In the genomic region with DNA sequence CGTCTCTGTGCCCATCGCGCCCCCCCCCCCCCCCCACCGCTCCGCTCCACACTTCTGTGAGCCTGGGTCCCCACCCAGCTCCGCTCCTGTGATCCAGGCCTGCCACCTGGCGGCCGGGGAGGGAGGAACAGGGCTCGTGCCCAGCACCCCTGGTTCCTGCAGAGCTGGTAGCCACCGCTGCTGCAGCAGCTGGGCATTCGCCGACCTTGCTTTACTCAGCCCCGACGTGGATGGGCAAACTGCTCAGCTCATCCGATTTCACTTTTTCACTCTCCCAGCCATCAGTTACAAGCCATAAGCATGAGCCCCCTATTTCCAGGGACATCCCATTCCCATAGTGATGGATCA, we compare ENCODE assay signal across 9 mouse cellular contexts. TPM values are rescaled to one million over a fixed set of nuclear protein-coding genes. Genes with fewer than 3 reads are reported as not detected.
A peak's percentile ranks its signal among the peaks of the same experiment; 100 is the strongest.
DNase-seq lines count a peak whose midpoint lies in the region; ATAC-seq and TF ChIP-seq lines count a peak whose summit lies in the region.
"Had no signal": no experiment of that assay in that cellular context is flagged by ENCODE, and none has a peak within 500 bp of the region (broad histone marks: within the 10 kb centered on the region; RNA-seq: fewer than 3 reads in every experiment).

No protein-coding gene starts in this region.

- H3K4me3 ChIP-seq in ES-E14 (ENCODE audit: insufficient read depth in 1 of 2, low read depth in 1 of 2, low read length in 2 of 2, poor library complexity in 1 of 2, severe bottlenecking in 1 of 2) = peak overlapping the region; percentile 53 to 68
- H3K4me3 ChIP-seq in forebrain, embryonic 16.5 days (replicated peaks; ENCODE audit: low read length) = peak overlapping the region; percentile 57
- H3K4me3 ChIP-seq in lung, embryonic 16.5 days (ENCODE audit: low read length) = peak overlapping the region; percentile 67

- peak overlapping the region; percentile 95 for H3K4me2 ChIP-seq in forebrain, embryonic 16.5 days (ENCODE audit: low read length)
- H3K4me2 ChIP-seq in lung, embryonic 16.5 days (ENCODE audit: low read depth, low read length) = peak overlapping the region; percentile 91

- ATAC-seq in forebrain, embryonic 16.5 days = peak; percentile 49
- peak; percentile 62 for ATAC-seq in lung, embryonic 16.5 days (ENCODE audit: low read depth)

- no peaks in the 10 kb centered on the region for H3K9me3 ChIP-seq in ES-E14 (ENCODE audit: control insufficient read depth, insufficient read depth, low read depth, low read length)
- no peaks in the 10 kb centered on the region for H3K9me3 ChIP-seq in forebrain, embryonic 16.5 days (ENCODE audit: control insufficient read depth, low read length)
- H3K9me3 ChIP-seq in lung, embryonic 16.5 days (ENCODE audit: control insufficient read depth, low read length) = no peaks in the 10 kb centered on the region

- H3K36me3 ChIP-seq in ES-E14 (ENCODE audit: control insufficient read depth, insufficient read depth, low read length, poor library complexity, severe bottlenecking) = peaks cover 3% of the 10 kb centered on the region; the same call in 1 of the 2 replicates
- H3K36me3 ChIP-seq in forebrain, embryonic 16.5 days (ENCODE audit: control insufficient read depth, insufficient read depth) = peaks cover 6% of the 10 kb centered on the region
- H3K36me3 ChIP-seq in lung, embryonic 16.5 days (ENCODE audit: control insufficient read depth, insufficient read depth, low read length) = 0 out of 2 replicates have a peak, but pooled peaks cover 2% of the 10 kb centered on the region

- in situ Hi-C loops in ES-E14 (cut with MboI; ENCODE audit: low sequenced_read_pairs in 2 of 2, unreplicated experiment in 2 of 2) = no loop called here

- H3K4me1 ChIP-seq in ES-E14 (ENCODE audit: control insufficient read depth in 2 of 2, insufficient read depth in 2 of 2, low read length in 2 of 2, poor library complexity in 1 of 2) = peaks cover 2 to 14% of the 10 kb centered on the region in 2 experiments; a peak in 2 of 4 replicates
- H3K4me1 ChIP-seq in forebrain, embryonic 16.5 days (replicated peaks; ENCODE audit: control insufficient read depth, insufficient read depth, low read length) = peaks cover 47% of the 10 kb centered on the region
- H3K4me1 ChIP-seq in lung, embryonic 16.5 days (replicated peaks; ENCODE audit: control insufficient read depth, insufficient read depth, low read length) = peaks cover 27% of the 10 kb centered on the region

- H3K9ac ChIP-seq in ES-E14 (ENCODE audit: insufficient read depth, low read depth, low read length, poor library complexity, severe bottlenecking) = peak overlapping the region; percentile 19; the same call in 1 of the 2 replicates
- H3K9ac ChIP-seq in forebrain, embryonic 16.5 days (replicated peaks; ENCODE audit: low read depth, low read length) = 0 out of 2 replicates have a peak overlapping the region, but pooled peaks have one; percentile 26
- H3K9ac ChIP-seq in lung, embryonic 16.5 days (ENCODE audit: low read length) = peak overlapping the region; percentile 62

- peak; percentile 63 for DNase-seq in ES-E14 (ENCODE audit: low read depth, low spot score)
- peak; percentile 48 for DNase-seq in c-Kit-negative CD71-positive TER-119-positive erythroid progenitor cells, embryonic 14.5 days (ENCODE audit: low read depth, low spot score)
- peak; percentile 94 for DNase-seq in heart, postnatal 4 days
- peak; percentile 42 for DNase-seq in layer of hippocampus, adult 9-10 months (ENCODE audit: low spot score)
- DNase-seq in ovary, adult 18-20 months (ENCODE audit: low spot score) = peak; percentile 80
- DNase-seq in thymus, postnatal 10 days (ENCODE audit: low spot score in 2 of 2) = peak; percentile 89 to 93

- H3K27ac ChIP-seq in ES-E14 (ENCODE audit: insufficient read depth, low read depth, low read length, poor library complexity, severe bottlenecking) = no peak overlapping the region
- peak overlapping the region; percentile 61 for H3K27ac ChIP-seq in forebrain, embryonic 16.5 days (ENCODE audit: low read length)
- H3K27ac ChIP-seq in lung, embryonic 16.5 days (ENCODE audit: low read length) = peak overlapping the region; percentile 99
- H3K27ac ChIP-seq: macrophage had no signal

- no peaks in the 10 kb centered on the region for H3K27me3 ChIP-seq in forebrain, embryonic 16.5 days (replicated peaks; ENCODE audit: control insufficient read depth, insufficient read depth, low read length)
- H3K27me3 ChIP-seq in lung, embryonic 16.5 days (ENCODE audit: control insufficient read depth, insufficient read depth, low read depth, low read length) = no peaks in the 10 kb centered on the region

- WGBS in forebrain, embryonic 16.5 days = 2% methylated on average over 11 of the region's 15 CpGs
- under 1% methylated on average over 10 of the region's 15 CpGs for WGBS in lung, embryonic 16.5 days

TF ChIP-seq in ES-E14, 5 proteins besides CTCF, POLR2A, EP300 and RAD21:
- TF ChIP-seq HCFC1 (IDR thresholded peaks at IDR 0.05; ENCODE audit: borderline replicate concordance, insufficient read depth, low read length) (peak; percentile 42; the same call in 1 of the 2 replicates), ZC3H11A (IDR thresholded peaks at IDR 0.05; ENCODE audit: borderline replicate concordance, low read depth, low read length) (no peak)

RNA-seq across cellular contexts. Expression of a gene that starts 1.2 kb away (rescaled TPM):
- total RNA-seq in ES-E14 (2012; rRNA removed) = 2.9 and 3.0 TPM in 2 replicates
- 1.7 and 2.1 TPM in 2 replicates for polyA plus RNA-seq in forebrain, embryonic 16.5 days (2015; fragmentation: Nextera tagmentation; extraction: Ambion mirVana)
- total RNA-seq in heart, postnatal 4 days (2021) = 10 to 100 TPM; 10.3 to 10.4 TPM
- 7.2 and 7.5 TPM in 2 replicates for polyA plus RNA-seq in lung, embryonic 16.5 days (2015; fragmentation: Nextera tagmentation; extraction: Ambion mirVana)

RNA-seq across cellular contexts. Expression of a gene that starts 9.5 kb away (rescaled TPM):
- total RNA-seq in ES-E14 (2012; rRNA removed) = 32.6 and 34.1 TPM in 2 replicates
- polyA plus RNA-seq in forebrain, embryonic 16.5 days (2015; fragmentation: Nextera tagmentation; extraction: Ambion mirVana) = 5.6 and 10.1 TPM in 2 replicates
- total RNA-seq in heart, postnatal 4 days (2021) = 100 to 1,000 TPM; 188 to 201 TPM
- 28.7 and 29.3 TPM in 2 replicates for polyA plus RNA-seq in lung, embryonic 16.5 days (2015; fragmentation: Nextera tagmentation; extraction: Ambion mirVana)

RNA-seq across cellular contexts. Expression of a gene that starts 17.1 kb away (rescaled TPM):
- 41.3 and 45.2 TPM in 2 replicates for total RNA-seq in ES-E14 (2012; rRNA removed)
- polyA plus RNA-seq in forebrain, embryonic 16.5 days (2015; fragmentation: Nextera tagmentation; extraction: Ambion mirVana) = 28.1 and 29.7 TPM in 2 replicates
- 10 to 100 TPM; 60.3 to 62.9 TPM for total RNA-seq in heart, postnatal 4 days (2021)
- polyA plus RNA-seq in lung, embryonic 16.5 days (2015; fragmentation: Nextera tagmentation; extraction: Ambion mirVana) = 11.3 and 11.9 TPM in 2 replicates

RNA-seq across cellular contexts. Expression of a gene that starts 25.0 kb away (rescaled TPM):
- 1.2 and 1.9 TPM in 2 replicates for total RNA-seq in ES-E14 (2012; rRNA removed)
- 3.9 and 4.9 TPM in 2 replicates for polyA plus RNA-seq in forebrain, embryonic 16.5 days (2015; fragmentation: Nextera tagmentation; extraction: Ambion mirVana)
- total RNA-seq in heart, postnatal 4 days (2021) = under 1 TPM; 0.33 to 0.56 TPM
- polyA plus RNA-seq in lung, embryonic 16.5 days (2015; fragmentation: Nextera tagmentation; extraction: Ambion mirVana) = 1.9 and 2.2 TPM in 2 replicates
- polyA plus RNA-seq: macrophage had no signal

RNA-seq across cellular contexts. Expression of a gene that starts 26.5 kb away (rescaled TPM):
- 19.5 and 27.1 TPM in 2 replicates for total RNA-seq in ES-E14 (2012; rRNA removed)
- 25.4 and 28.3 TPM in 2 replicates for polyA plus RNA-seq in forebrain, embryonic 16.5 days (2015; fragmentation: Nextera tagmentation; extraction: Ambion mirVana)
- 1 to 10 TPM; 5.5 to 7.2 TPM for total RNA-seq in heart, postnatal 4 days (2021)
- 16.2 and 16.3 TPM in 2 replicates for polyA plus RNA-seq in lung, embryonic 16.5 days (2015; fragmentation: Nextera tagmentation; extraction: Ambion mirVana)

Comparison
In these comparisons a context has a peak if more than half of its experiments do, and no peak if none do; other contexts are left out.
1. DNase-seq: peak in every context shown above with its lines; median percentile 94 in heart, postnatal 4 days; 91 in thymus, postnatal 10 days; 80 in ovary, adult 18-20 months; 63 in ES-E14; 48 in c-Kit-negative CD71-positive TER-119-positive erythroid progenitor cells, embryonic 14.5 days; 42 in layer of hippocampus, adult 9-10 months.